Mouse (Mus musculus): ENCODE measurements at regions not wholly inside any gene's neighbourhood (a gene's known extent, or its start where the extent isn't known, plus 50 kb on each side); places are given as distances from the start of the nearest gene placed in this dataset.

GRCm38 (mm10) chr11:45643629-45644325, 208.1 kb upstream of the Clint1 start:
- DNase-seq (ENCODE audit: low read depth, low spot score): no peak

DNA sequence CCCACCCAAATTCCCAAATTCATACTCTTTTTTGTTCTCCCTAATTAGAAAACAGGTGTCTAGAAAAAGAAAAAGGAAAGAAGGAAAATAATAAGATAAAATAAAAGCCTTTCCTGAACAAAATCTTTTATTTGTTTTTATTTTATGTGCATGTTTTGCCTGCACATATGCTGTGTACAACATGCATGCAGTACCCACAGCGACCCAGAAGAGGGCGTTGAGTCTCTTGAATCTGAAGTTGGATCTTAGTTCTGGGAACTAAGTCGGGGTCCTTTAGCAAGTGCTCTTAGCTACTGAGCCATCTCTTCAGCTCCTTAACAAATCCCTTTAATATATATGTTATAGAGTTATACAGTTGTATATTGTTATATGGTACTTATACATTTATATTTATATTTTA, 206.0 kb upstream of the Clint1 start:
- DNase-seq (ENCODE audit: low read depth, low spot score): peak; percentile 62

DNA sequence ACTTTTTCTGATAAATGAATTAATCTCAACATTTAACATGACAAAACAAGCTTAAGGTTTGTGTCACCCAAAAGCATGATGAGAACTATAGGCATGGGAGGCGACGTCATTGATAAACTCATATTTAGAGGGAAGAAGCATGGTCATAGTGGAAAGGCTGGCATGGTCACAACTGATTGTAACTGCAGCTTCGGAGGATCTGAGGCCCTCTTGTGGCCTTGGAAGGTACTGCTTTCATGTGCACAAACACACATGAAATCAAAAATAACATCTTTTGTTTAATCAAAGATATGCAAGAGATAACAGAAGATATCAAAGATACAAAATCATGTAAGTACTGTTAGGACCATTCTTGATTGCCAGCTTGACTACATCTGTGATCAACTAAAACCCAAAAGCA, 204.0 kb upstream of the Clint1 start:
- DNase-seq (ENCODE audit: low read depth, low spot score): peak; percentile 23

DNA sequence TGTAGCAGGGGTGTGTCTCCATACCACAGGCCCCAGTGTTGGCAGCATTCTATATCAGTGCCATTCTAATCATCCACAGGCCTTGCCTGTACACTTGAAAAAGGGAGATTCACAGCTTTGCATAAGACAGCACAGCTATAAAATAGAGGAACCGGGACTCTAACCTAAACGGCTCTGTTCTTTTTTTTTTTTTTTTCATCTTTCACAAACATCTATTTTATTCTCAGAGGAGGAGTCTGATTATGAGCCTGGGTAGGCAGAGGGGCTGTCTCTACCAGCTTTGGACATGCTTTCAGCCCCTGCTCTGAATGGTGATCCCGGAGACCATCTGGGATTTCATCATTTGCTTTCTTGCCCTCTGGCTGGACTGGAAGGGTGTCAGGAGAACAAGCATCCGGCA, 195.6 kb upstream of the Clint1 start:
- DNase-seq (ENCODE audit: low read depth, low spot score): no peak

GRCm38 (mm10) chr11:45670156-45670830, 181.6 kb upstream of the Clint1 start:
- DNase-seq (ENCODE audit: low read depth, low spot score): no peak

DNA sequence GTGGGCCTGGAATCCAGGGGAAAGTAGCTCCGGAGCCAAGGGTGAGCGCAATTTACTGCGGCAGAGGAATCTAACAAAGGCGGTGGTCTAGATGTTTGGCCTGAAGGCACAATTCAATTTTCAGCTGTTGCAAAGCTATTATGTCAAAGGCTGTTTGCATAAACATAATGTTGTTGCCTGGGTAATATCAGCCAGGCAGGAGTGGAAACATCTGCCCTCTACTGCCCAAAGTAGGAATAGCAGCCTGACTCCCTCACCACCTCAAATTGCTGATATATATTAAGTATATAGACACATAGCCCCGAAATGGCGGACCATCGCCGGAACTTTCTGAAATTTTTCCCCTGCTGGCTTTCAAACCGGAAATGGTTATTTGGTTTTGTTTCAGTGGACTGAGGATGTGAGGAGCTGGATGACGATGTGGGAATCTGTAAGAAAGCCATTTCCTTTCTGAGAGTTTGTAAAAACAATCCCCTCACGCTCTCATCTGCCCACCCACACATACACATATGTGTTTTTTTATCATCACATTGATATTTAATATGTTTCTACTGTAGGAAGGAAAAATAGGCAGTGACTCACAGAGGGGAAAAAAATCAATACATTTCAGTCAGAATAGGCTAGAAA, 173.1 kb upstream of the Clint1 start:
- peak; percentile 54 for DNase-seq (ENCODE audit: low read depth, low spot score)

DNA sequence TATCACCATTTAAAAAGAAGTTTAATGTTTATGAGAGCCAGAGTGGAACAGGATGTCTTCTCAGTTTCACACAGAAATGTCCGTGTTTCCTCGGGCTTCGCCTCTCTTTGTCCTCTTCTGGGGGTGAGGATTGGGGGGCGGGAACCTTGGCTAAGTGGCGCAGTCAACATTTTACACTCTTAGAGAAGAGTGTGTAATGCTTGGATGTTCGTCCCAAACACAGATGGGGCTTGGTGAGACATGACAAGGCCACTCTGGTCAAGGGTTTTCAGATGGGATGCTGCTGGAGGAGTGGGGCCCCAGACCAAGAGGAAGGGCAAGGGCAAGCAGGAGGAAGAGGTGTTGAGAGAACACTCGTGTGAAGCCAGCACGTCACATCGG, 172.6 kb upstream of the Clint1 start:
- no peak for DNase-seq (ENCODE audit: low read depth, low spot score)

GRCm38 (mm10) chr11:45685571-45685970, 166.3 kb upstream of the Clint1 start:
- DNase-seq (ENCODE audit: low read depth, low spot score): no peak

- no peak for DNase-seq (ENCODE audit: low read depth, low spot score)
Observed at GRCm38 (mm10) chr11:45693206-45693605, 158.6 kb upstream of the Clint1 start.

- no peak for DNase-seq (ENCODE audit: low read depth, low spot score)
Observed at GRCm38 (mm10) chr11:45701506-45701905, 150.3 kb upstream of the Clint1 start.

- no peak for DNase-seq (ENCODE audit: low read depth, low spot score)
Observed at GRCm38 (mm10) chr11:45702916-45703315, 148.9 kb upstream of the Clint1 start.

GRCm38 (mm10) chr11:45704411-45704810, 147.4 kb upstream of the Clint1 start:
- peak; percentile 34 for DNase-seq (ENCODE audit: low read depth, low spot score)

DNA sequence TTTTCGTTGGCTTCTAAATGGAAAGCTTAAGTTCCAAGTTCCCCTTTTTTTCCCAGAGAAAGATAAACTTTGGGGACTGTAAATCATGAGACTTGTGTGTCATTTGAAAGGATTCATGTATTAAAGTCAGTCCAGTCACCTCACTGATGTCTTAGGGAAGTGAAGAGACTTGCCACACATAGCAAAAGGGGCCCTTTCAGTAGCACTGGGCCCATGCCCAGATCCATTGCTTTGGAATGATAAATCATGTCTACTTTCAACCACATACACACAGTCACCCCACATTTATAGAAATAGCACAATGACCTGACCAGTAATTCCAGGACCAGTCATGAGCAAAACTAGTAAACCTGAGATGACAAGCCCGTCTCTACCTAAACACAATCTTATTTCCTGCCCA, 133.2 kb upstream of the Clint1 start:
- no peak for DNase-seq (ENCODE audit: low read depth, low spot score)

- DNase-seq (ENCODE audit: low read depth, low spot score): no peak
Observed at GRCm38 (mm10) chr11:45719821-45720220, 132.0 kb upstream of the Clint1 start.

GRCm38 (mm10) chr11:45736561-45736960, 115.3 kb upstream of the Clint1 start:
- peak; percentile 23 for DNase-seq (ENCODE audit: low read depth, low spot score)

DNA sequence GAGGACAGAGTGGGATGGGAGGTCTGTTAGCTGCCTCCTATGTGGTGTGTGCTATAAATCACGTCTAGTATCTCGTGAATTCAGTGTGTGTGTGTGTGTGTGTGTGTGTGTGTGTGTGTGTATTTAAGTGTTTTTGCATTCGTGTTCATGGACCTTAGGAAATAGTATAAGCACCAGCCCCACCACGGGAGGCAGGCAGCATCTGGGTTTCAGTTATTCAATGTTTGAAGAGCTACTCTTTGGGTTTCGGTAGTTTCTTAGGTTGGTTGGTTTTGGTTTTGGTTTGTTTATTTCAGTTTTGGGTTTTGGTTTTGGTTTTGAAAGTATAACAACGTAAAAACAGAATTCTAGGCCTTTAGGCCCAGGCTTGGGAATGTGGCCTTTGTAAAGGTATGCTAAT, 113.5 kb upstream of the Clint1 start:
- no peak for DNase-seq (ENCODE audit: low read depth, low spot score)

GRCm38 (mm10) chr11:45745941-45746340, 105.9 kb upstream of the Clint1 start:
- peak; percentile 71 for DNase-seq (ENCODE audit: low read depth, low spot score)

DNA sequence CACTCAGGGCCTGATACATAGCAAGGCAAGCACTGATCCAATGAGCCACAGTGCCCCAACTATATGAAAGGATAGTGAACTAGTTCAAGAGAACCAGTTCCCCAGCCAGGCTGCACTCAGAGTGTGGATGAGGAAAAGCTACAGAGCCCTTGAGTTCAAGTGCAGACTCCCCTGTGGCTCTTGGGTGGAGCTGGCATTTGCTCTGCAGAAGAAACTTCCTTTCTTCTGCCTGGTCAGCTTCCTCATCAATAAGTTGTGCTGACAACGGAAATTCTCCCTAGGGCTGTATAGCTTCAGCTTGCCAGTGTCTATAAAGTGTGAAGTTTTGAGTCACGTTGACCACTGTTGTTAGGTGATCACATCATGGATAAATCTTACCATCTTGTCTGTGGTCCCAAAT, 101.6 kb upstream of the Clint1 start:
- DNase-seq (ENCODE audit: low read depth, low spot score): no peak

GRCm38 (mm10) chr11:45752237-45752636, 99.6 kb upstream of the Clint1 start:
- peak; percentile 87 for DNase-seq (ENCODE audit: low read depth, low spot score)

DNA sequence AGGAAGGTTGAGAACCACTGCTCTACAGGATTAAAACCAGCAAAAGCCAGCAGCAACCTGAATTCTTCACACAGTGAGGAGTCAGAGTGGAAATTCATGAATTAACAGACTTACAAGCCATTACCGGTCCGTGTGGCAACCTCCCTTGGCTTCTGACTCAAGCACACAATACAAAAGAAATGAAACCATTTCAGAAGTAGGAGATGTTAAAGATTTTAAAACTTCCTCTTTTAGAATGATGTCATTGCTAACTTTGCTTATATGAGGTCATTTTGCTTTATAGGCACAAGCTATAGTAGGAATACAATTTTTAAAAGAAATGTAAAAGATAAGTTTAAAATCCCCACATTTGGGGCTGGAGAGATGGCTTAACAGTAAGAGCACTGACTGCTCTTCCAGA, 99.1 kb upstream of the Clint1 start:
- no peak for DNase-seq (ENCODE audit: low read depth, low spot score)

DNA sequence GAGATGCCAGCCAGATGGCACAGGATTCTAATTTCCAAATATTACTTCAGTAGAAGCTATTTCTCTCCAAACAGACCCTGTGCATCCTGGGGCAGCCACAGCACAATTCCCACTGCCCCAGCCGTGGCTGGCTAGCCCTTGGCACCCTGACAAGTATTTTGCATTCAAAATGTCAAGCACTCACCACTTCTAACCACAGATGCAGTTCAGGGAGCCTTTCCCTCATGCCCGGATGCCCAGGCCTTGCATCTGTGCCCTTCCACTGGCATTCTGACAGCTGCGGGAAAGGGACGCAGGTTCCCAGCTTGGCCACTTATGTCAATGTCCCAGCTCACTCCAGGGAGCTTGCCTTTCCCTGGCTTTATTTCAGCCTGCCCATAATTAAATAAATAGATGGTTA, 84.8 kb upstream of the Clint1 start:
- DNase-seq (ENCODE audit: low read depth, low spot score): no peak

- DNase-seq (ENCODE audit: low read depth, low spot score): no peak
Observed at GRCm38 (mm10) chr11:45782435-45782834, 69.4 kb upstream of the Clint1 start.

DNA sequence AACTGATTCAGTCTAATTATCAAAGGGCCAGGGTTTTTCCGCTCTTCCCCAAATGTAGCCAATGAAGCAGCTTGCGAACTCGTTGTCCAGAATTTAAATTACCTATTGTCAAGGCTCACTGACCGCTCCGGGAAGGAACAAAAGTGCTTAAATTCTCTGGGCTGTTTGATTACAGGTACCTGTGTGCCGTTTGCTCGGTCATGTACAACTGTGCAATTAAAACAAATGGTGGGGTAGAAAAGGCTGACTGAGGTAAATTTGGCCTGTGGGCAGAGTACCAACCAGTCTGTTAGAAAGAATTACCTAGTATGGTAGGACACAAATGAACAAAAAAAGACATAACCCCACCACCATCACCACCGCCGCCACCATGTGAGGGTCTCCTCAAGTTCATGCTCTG, 66.0 kb upstream of the Clint1 start:
- DNase-seq (ENCODE audit: low read depth, low spot score): no peak
